Mouse (Mus musculus): ENCODE measurements around the gene Exosc10.

DNA sequence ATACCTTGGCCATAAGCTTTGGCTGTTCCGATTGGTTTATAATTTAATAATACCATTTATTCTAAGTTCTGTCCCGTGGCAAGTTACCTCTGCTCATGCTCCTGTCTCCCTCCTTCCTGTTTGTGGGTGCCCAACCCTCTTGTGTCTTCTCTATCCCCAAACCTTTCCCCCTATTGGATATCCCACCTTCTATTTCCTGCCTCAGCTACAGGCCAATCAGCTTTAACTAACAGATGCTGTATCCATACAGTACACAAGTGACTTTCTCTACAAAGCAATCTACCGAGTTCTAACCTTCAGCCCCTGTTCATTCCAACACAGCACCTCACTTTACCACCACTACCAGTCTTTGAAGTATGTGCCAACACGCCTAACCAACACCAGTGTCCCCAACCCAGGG lies 65.4 kb downstream of the Exosc10 start:
- no peak for TF ChIP-seq POLR2A (IDR thresholded peaks at IDR 0.05; ENCODE audit: borderline replicate concordance, extremely low read depth, low read depth, low read length)
- TF ChIP-seq CTCF (IDR thresholded peaks at IDR 0.05; ENCODE audit: insufficient read depth, low read length) = no peak

Measured in lung, adult 2 months (tissue).